Mouse (Mus musculus) heart, embryonic 16.5 days (tissue): ENCODE measurements around the gene Mosmo. TPM values are rescaled to one million over a fixed set of nuclear protein-coding genes. Genes with fewer than 3 reads are reported as not detected.

Source experiments
- ATAC-seq: fragments of 200-750 bp; cut with Nextera tagmentation; replicated peaks from 2 replicates; pipeline ENCODE4 v1.8.0; 2017; ENCODE audit warnings: moderate number of reproducible peaks; ENCODE audit not compliant: insufficient read depth, low FRiP score; ENCODE audit errors: extremely low read depth
- H3K27ac ChIP-seq: fragments of 300-500 bp; sonication (generic); 2 replicates; pipeline ENCODE4 v1.5.1; 2014; ENCODE audit warnings: mild to moderate bottlenecking, low read length, control low read depth, moderate library complexity
- H3K27me3 ChIP-seq: fragments of 300-500 bp; sonication (generic); 2 replicates; pipeline ENCODE4 v1.6.1; 2014; ENCODE audit warnings: low read length, mixed read lengths; ENCODE audit not compliant: control insufficient read depth, insufficient read depth
- H3K36me3 ChIP-seq: fragments of 300-500 bp; sonication (generic); 2 replicates; pipeline ENCODE4 v1.6.1; 2014; ENCODE audit not compliant: control insufficient read depth, insufficient read depth
- H3K4me1 ChIP-seq: fragments of 300-500 bp; sonication (generic); 2 replicates; pipeline ENCODE4 v1.6.1; 2014; ENCODE audit warnings: low read length, mixed read lengths; ENCODE audit not compliant: control insufficient read depth, insufficient read depth
- H3K4me2 ChIP-seq: fragments of 300-500 bp; sonication (generic); 2 replicates; pipeline ENCODE4 v1.6.1; 2014; ENCODE audit warnings: low read depth, mild to moderate bottlenecking, control low read depth, low read length
- H3K4me3 ChIP-seq: fragments of 300-500 bp; sonication (generic); 2 replicates; pipeline ENCODE4 v1.5.1; 2014; ENCODE audit warnings: mild to moderate bottlenecking, control low read depth, low read length
- H3K9ac ChIP-seq: fragments of 300-500 bp; sonication (generic); 2 replicates; pipeline ENCODE4 v1.6.1; 2014; ENCODE audit warnings: low read length, control low read depth
- H3K9me3 ChIP-seq: fragments of 300-500 bp; sonication (generic); replicated peaks from 2 replicates; pipeline ENCODE4 v1.6.1; 2016; ENCODE audit warnings: low read length; ENCODE audit not compliant: control insufficient read depth
- WGBS: fragments of 180-500 bp; shearing (Covaris S2); extraction: QIAGEN DNeasy Blood & Tissue Kit; methylation state at CpG from one replicate; pipeline ENCODE4 v1.1.7; 2014; 5-methylcytosine and 5-hydroxymethylcytosine counted together
- polyA plus RNA-seq: library from polyadenylated mRNA; unstranded; fragments of >200 nt; fragmentation: Nextera tagmentation; extraction: Ambion mirVana; gene quantifications from 2 replicates; pipeline ENCODE4 v1.2.1, GENCODE M21; 2015

Gene Mosmo
- polyA plus RNA-seq, 1 experiment from 2014 or later = 6.9 TPM

- Histone ChIP-seq H3K36me3 (no peaks in the 10 kb centered on the region), H3K27ac (no peak overlapping the region), H3K9ac (no peak overlapping the region), H3K4me1 (peaks cover 5% of the 10 kb centered on the region), H3K4me2 (no peak overlapping the region), H3K4me3 (no peak overlapping the region), H3K27me3 (no peaks in the 10 kb centered on the region), H3K9me3 (no peaks in the 10 kb centered on the region)
- WGBS = 56% methylated on average over 2 of the region's 2 CpGs
- ATAC-seq = no peak
Observed at GRCm38 (mm10) chr7:120717261-120717660, 39.8 kb downstream of the Mosmo start.

- ATAC-seq = no peak
- Histone ChIP-seq H3K9ac (no peak overlapping the region), H3K4me1 (no peaks in the 10 kb centered on the region), H3K27ac (no peak overlapping the region), H3K9me3 (no peaks in the 10 kb centered on the region), H3K4me3 (no peak overlapping the region), H3K4me2 (no peak overlapping the region), H3K36me3 (no peaks in the 10 kb centered on the region), H3K27me3 (no peaks in the 10 kb centered on the region)
- WGBS = 86% methylated on average over 5 of the region's 5 CpGs
Observed at GRCm38 (mm10) chr7:120721051-120721450, 43.6 kb downstream of the Mosmo start.

- Histone ChIP-seq H3K4me3 (no peak overlapping the region), H3K27me3 (no peaks in the 10 kb centered on the region), H3K27ac (no peak overlapping the region), H3K36me3 (no peaks in the 10 kb centered on the region), H3K9ac (no peak overlapping the region), H3K4me2 (no peak overlapping the region), H3K4me1 (no peaks in the 10 kb centered on the region), H3K9me3 (no peaks in the 10 kb centered on the region)
- WGBS = 90% methylated on average over 8 of the region's 8 CpGs
- no peak for ATAC-seq
Observed at GRCm38 (mm10) chr7:120721456-120721855, 44.0 kb downstream of the Mosmo start.

GRCm38 (mm10) chr7:120722063-120722462 lies 44.6 kb downstream of the Mosmo start:
- H3K9me3 ChIP-seq = no peaks in the 10 kb centered on the region
- H3K4me1 ChIP-seq = no peaks in the 10 kb centered on the region
- no peaks in the 10 kb centered on the region for H3K36me3 ChIP-seq
- 87% methylated on average over 4 of the region's 4 CpGs for WGBS
- no peak overlapping the region for H3K9ac ChIP-seq
- no peak for ATAC-seq
- H3K27me3 ChIP-seq = no peaks in the 10 kb centered on the region
- no peak overlapping the region for H3K27ac ChIP-seq
- H3K4me3 ChIP-seq = no peak overlapping the region
- H3K4me2 ChIP-seq = no peak overlapping the region

GRCm38 (mm10) chr7:120722839-120723278 lies 45.4 kb downstream of the Mosmo start:
- Histone ChIP-seq H3K27me3 (no peaks in the 10 kb centered on the region), H3K27ac (no peak overlapping the region), H3K9me3 (no peaks in the 10 kb centered on the region), H3K4me2 (no peak overlapping the region), H3K9ac (no peak overlapping the region), H3K4me1 (no peaks in the 10 kb centered on the region), H3K36me3 (no peaks in the 10 kb centered on the region), H3K4me3 (no peak overlapping the region)
- no peak for ATAC-seq
- WGBS = 69% methylated on average over 8 of the region's 8 CpGs

- Histone ChIP-seq H3K27me3 (no peaks in the 10 kb centered on the region), H3K9ac (no peak overlapping the region), H3K4me3 (no peak overlapping the region), H3K9me3 (no peaks in the 10 kb centered on the region), H3K27ac (no peak overlapping the region), H3K4me2 (no peak overlapping the region), H3K36me3 (peaks cover 6% of the 10 kb centered on the region; the same call in 1 of the 2 replicates), H3K4me1 (peaks cover 3% of the 10 kb centered on the region)
- ATAC-seq = peak; percentile 46; the same call in 1 of the 2 replicates
- 81% methylated on average over 3 of the region's 3 CpGs for WGBS
Observed at GRCm38 (mm10) chr7:120727581-120727980, 50.2 kb downstream of the Mosmo start.

- peaks cover 7% of the 10 kb centered on the region; the same call in 1 of the 2 replicates for H3K36me3 ChIP-seq
- peak overlapping the region; percentile 39 for H3K4me2 ChIP-seq
- H3K9ac ChIP-seq = no peak overlapping the region
- no peak for ATAC-seq
- H3K4me1 ChIP-seq = peaks cover 3% of the 10 kb centered on the region
- WGBS = 39% methylated on average over 5 of the region's 5 CpGs
- no peaks in the 10 kb centered on the region for H3K27me3 ChIP-seq
- H3K4me3 ChIP-seq = 0 out of 2 replicates have a peak overlapping the region, but pooled peaks have one; percentile 24
- H3K9me3 ChIP-seq = no peaks in the 10 kb centered on the region
- no peak overlapping the region for H3K27ac ChIP-seq
Observed at GRCm38 (mm10) chr7:120729635-120730034, 52.2 kb downstream of the Mosmo start.

GRCm38 (mm10) chr7:120732906-120733305 lies 55.5 kb downstream of the Mosmo start:
- no peak overlapping the region for H3K4me3 ChIP-seq
- no peaks in the 10 kb centered on the region for H3K27me3 ChIP-seq
- peaks cover 3% of the 10 kb centered on the region for H3K4me1 ChIP-seq
- no peaks in the 10 kb centered on the region for H3K9me3 ChIP-seq
- no peak for ATAC-seq
- no peak overlapping the region for H3K4me2 ChIP-seq
- 70% methylated on average over 7 of the region's 7 CpGs for WGBS
- H3K27ac ChIP-seq = no peak overlapping the region
- peaks cover 9% of the 10 kb centered on the region; the same call in 1 of the 2 replicates for H3K36me3 ChIP-seq
- H3K9ac ChIP-seq = no peak overlapping the region

- H3K9ac ChIP-seq = 0 out of 2 replicates have a peak within 1 kb of the TSS, but pooled peaks have one; percentile 17
Observed at GRCm38 (mm10) chr7:120739018-120739417, 61.6 kb downstream of the Mosmo start, which contains the start of gene Vwa3a. Gene Vwa3a, plus strand, starts transcription at chr7:120739318.

More at GRCm38 (mm10) chr7:120739018-120739417, 61.6 kb downstream of the Mosmo start, which contains the start of gene Vwa3a:
- Histone ChIP-seq H3K4me3 (no peak within 1 kb of the TSS), H3K4me2 (peak within 1 kb of the TSS; percentile 23; the same call in 1 of the 2 replicates), H3K27ac (no peak within 1 kb of the TSS; the same call in none of the 2 replicates), H3K36me3 (peaks cover 2% of the 10 kb centered on the region; the same call in 1 of the 2 replicates), H3K4me1 (peaks cover 8% of the 10 kb centered on the region), H3K27me3 (no peaks in the 10 kb centered on the region), H3K9me3 (no peaks in the 10 kb centered on the region)
- 63% methylated on average over 6 of the region's 6 CpGs for WGBS
- ATAC-seq = no peak
